Mouse (Mus musculus) heart, embryonic 11.5 days (tissue): ENCODE measurements around the gene Olfr420. TPM values are rescaled to one million over a fixed set of nuclear protein-coding genes. Genes with fewer than 3 reads are reported as not detected.
A peak's percentile ranks its signal among the peaks of the same experiment; 100 is the strongest.

Source experiments
- ATAC-seq: fragments of 200-750 bp; cut with Nextera tagmentation; replicated peaks from 2 replicates; pipeline ENCODE4 v1.8.0; 2017; ENCODE audit warnings: moderate library complexity; ENCODE audit not compliant: insufficient number of reproducible peaks, low FRiP score, low TSS enrichment
- H3K27ac ChIP-seq: fragments of 300-500 bp; sonication (generic); 2 replicates; pipeline ENCODE4 v1.5.1; 2014; ENCODE audit warnings: mild to moderate bottlenecking, low read depth, low read length
- H3K27me3 ChIP-seq: fragments of 300-500 bp; sonication (generic); 2 replicates; pipeline ENCODE4 v1.6.1; 2014; ENCODE audit warnings: mild to moderate bottlenecking, low read length, mixed read lengths; ENCODE audit not compliant: control insufficient read depth, insufficient read depth
- H3K36me3 ChIP-seq: fragments of 300-500 bp; sonication (generic); 2 replicates; pipeline ENCODE4 v1.6.1; 2014; ENCODE audit warnings: mild to moderate bottlenecking, low read length, moderate library complexity, mixed read lengths; ENCODE audit not compliant: control insufficient read depth, insufficient read depth
- H3K4me1 ChIP-seq: fragments of 300-500 bp; sonication (generic); 2 replicates; pipeline ENCODE4 v1.6.1; 2014; ENCODE audit warnings: low read length; ENCODE audit not compliant: control insufficient read depth, insufficient read depth
- H3K4me2 ChIP-seq: fragments of 300-500 bp; sonication (generic); 2 replicates; pipeline ENCODE4 v1.6.1; 2014; ENCODE audit warnings: mild to moderate bottlenecking, moderate library complexity
- H3K4me3 ChIP-seq: fragments of 300-500 bp; sonication (generic); 2 replicates; pipeline ENCODE4 v1.5.1; 2014; ENCODE audit warnings: low read depth, low read length
- H3K9ac ChIP-seq: fragments of 300-500 bp; sonication (generic); 2 replicates; pipeline ENCODE4 v1.6.1; 2014; ENCODE audit warnings: mild to moderate bottlenecking, low read depth, low read length, moderate library complexity
- H3K9me3 ChIP-seq: fragments of 300-500 bp; sonication (generic); replicated peaks from 2 replicates; pipeline ENCODE4 v1.6.1; 2016; ENCODE audit warnings: low read length; ENCODE audit not compliant: control insufficient read depth
- WGBS: fragments of 180-500 bp; shearing (Covaris S2); extraction: QIAGEN DNeasy Blood & Tissue Kit; methylation state at CpG from one replicate; pipeline ENCODE4 v1.1.7; 2014; ENCODE audit not compliant: insufficient replicate concordance; 5-methylcytosine and 5-hydroxymethylcytosine counted together
- polyA plus RNA-seq: library from polyadenylated mRNA; unstranded; fragments of >200 nt; fragmentation: Nextera tagmentation; extraction: Ambion mirVana; gene quantifications from 2 replicates; pipeline ENCODE4 v1.2.1, GENCODE M21; 2014

Olfr420 gene
- polyA plus RNA-seq, 1 experiment from 2014 or later = 0.36 TPM

DNA sequence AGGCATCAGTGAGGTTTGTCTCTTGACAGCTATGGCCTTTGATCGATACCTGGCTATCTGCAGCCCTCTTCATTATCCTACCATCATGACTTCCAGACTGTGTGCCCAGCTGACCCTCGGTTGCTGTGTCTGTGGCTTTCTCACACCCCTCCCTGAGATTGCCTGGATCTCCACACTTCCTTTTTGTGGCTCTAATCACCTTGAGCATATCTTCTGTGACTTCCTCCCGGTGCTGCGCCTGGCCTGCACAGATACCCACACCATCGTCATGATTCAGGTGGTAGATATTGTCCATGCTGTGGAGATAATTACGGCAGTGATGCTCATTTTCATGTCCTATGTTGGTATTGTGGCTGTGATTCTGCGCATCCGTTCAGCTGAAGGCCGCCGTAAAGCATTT lies 3.7 kb downstream of the Olfr420 start:
- Histone ChIP-seq H3K36me3 (no peaks in the 10 kb centered on the region), H3K27me3 (no peaks in the 10 kb centered on the region), H3K4me2 (no peak overlapping the region), H3K9ac (no peak overlapping the region), H3K27ac (no peak overlapping the region), H3K4me1 (no peaks in the 10 kb centered on the region), H3K4me3 (no peak overlapping the region), H3K9me3 (no peaks in the 10 kb centered on the region)
- WGBS = 82% methylated on average over 10 of the region's 10 CpGs
- no peak for ATAC-seq

DNA sequence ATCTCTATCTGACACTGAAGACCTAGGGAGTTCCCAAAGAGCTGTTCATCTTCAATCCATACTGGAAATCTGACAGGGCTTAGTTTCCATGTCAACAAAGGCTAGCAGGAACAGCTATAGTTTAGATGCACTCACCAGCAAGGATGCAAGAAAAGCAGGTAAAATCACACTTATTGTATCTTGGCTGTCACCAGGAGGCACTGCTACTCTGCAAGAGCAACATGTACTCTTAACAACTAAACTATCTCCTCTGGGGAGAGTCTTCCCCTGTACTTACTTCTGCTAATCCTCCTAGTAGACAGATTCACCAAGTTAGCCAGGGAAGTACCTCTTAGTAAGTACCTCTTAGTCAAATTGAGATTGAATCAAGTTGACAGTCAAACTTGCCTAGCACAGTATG lies 13.6 kb downstream of the Olfr420 start:
- no peak overlapping the region for H3K4me2 ChIP-seq
- H3K9me3 ChIP-seq = no peaks in the 10 kb centered on the region
- ATAC-seq = no peak
- no peak overlapping the region for H3K9ac ChIP-seq
- no peaks in the 10 kb centered on the region for H3K27me3 ChIP-seq
- H3K4me1 ChIP-seq = no peaks in the 10 kb centered on the region
- no peak overlapping the region for H3K4me3 ChIP-seq
- no peak overlapping the region for H3K27ac ChIP-seq
- no peaks in the 10 kb centered on the region for H3K36me3 ChIP-seq

DNA sequence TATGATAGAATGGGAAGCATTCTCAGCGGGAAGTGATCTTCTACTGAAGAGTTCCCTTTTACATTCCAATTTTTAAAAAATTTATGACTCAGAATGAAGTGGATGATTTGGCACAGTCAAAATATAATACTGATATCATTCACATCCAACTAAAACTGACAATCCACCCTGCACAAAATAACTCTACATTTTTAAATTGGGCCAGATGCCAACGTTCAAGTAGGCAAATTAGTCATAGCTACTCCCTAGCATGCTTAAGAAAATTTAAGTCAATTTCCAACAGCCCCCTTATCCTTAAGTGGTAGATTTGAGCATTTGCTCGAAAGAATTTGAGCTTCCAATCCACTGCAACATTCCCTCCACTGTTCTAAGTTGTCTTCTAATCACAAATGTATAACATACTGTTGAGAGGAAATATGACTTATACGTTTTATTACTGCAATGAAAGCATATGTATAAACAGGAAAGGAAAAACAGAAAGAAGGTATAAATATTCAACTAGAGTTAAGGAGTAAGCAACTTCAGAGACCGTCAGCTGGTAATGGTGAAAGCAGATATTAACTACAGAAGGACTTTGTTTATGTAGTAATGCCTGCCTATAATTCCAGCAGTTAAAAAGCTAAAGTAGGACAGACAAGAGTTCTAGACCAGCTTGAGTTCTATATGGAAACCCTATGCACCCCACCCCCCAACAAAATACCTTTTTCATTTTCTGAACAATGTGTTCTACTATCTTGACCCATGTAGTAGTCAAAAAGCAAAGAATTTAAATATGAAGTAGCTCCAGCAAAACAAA lies 15.5 kb downstream of the Olfr420 start:
- H3K4me2 ChIP-seq = peak overlapping the region; percentile 25; the same call in 1 of the 2 replicates
- ATAC-seq = no peak
- peak overlapping the region; percentile 70 for H3K27ac ChIP-seq
- no peak overlapping the region for H3K9ac ChIP-seq
- H3K4me3 ChIP-seq = no peak overlapping the region
- H3K4me1 ChIP-seq = no peaks in the 10 kb centered on the region
- H3K36me3 ChIP-seq = no peaks in the 10 kb centered on the region
- H3K9me3 ChIP-seq = no peaks in the 10 kb centered on the region
- H3K27me3 ChIP-seq = no peaks in the 10 kb centered on the region
- WGBS = 77% methylated on average over 5 of the region's 5 CpGs

DNA sequence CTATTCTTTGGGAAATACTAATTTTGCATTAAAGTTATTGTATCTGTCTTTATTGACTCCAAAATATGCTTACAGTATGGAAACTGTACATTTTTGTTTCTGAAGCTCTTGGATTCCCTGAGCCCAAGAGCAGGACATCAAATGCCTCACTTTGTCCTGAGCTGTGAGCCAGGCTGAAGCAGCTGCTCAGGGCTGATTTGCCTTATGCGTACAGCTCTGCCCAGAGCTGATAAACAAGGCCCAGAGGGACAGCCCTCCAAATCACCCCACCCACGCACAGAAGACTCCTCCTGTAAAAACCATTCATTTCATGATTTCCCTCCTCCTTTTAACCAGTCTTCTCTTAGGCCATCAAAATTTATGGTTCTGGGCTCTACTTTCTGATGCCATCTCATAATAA lies 16.1 kb downstream of the Olfr420 start:
- H3K36me3 ChIP-seq = no peaks in the 10 kb centered on the region
- H3K9ac ChIP-seq = no peak overlapping the region
- peak overlapping the region; percentile 43; the same call in 1 of the 2 replicates for H3K4me2 ChIP-seq
- whole genome bisulfite sequencing = 25% methylated on average over 2 of the region's 2 CpGs
- no peaks in the 10 kb centered on the region for H3K27me3 ChIP-seq
- no peaks in the 10 kb centered on the region for H3K4me1 ChIP-seq
- H3K27ac ChIP-seq = peak overlapping the region; percentile 84; the same call in 1 of the 2 replicates
- H3K9me3 ChIP-seq = no peaks in the 10 kb centered on the region
- peak overlapping the region; percentile 10; the same call in 1 of the 2 replicates for H3K4me3 ChIP-seq
- ATAC-seq = peak; percentile 93

GRCm38 (mm10) chr1:174172605-174173004 lies 17.2 kb downstream of the Olfr420 start, which contains the start of gene Spta1:
Spta1 (plus strand) TSS chr1:174172776.
- peak within 1 kb of the TSS; percentile 84 for H3K27ac ChIP-seq
- ATAC-seq = peak; percentile 83
- H3K36me3 ChIP-seq = no peaks in the 10 kb centered on the region
- peak within 1 kb of the TSS; percentile 36 for H3K4me3 ChIP-seq
- H3K4me1 ChIP-seq = no peaks in the 10 kb centered on the region
- H3K27me3 ChIP-seq = no peaks in the 10 kb centered on the region
- H3K9me3 ChIP-seq = no peaks in the 10 kb centered on the region
- WGBS = 17% methylated on average over 3 of the region's 3 CpGs
- 0 out of 2 replicates have a peak within 1 kb of the TSS, but pooled peaks have one; percentile 43 for H3K9ac ChIP-seq
- H3K4me2 ChIP-seq = peak within 1 kb of the TSS; percentile 43

DNA sequence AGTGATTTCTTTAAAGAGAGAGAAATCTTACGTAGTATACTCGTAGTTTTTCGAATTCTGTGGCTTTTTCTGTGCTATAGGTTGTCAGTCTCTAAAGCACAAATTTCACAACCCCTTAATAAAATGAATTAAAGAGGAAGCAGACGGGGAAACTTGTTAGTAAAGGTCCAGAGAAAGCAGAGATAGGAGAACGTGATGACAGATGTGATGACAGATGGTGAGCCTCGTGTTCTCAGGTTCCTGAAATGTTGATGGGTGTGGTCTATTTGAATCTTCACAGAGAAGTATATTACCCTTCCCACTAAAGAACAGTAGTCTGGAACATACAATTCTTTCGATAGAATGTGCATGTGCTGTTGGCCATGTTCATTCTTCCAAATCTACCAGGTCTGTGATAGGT lies 49.3 kb downstream of the Olfr420 start:
- Histone ChIP-seq H3K9ac (no peak overlapping the region), H3K27me3 (no peaks in the 10 kb centered on the region), H3K4me1 (no peaks in the 10 kb centered on the region), H3K4me2 (no peak overlapping the region), H3K4me3 (no peak overlapping the region), H3K9me3 (no peaks in the 10 kb centered on the region), H3K27ac (no peak overlapping the region), H3K36me3 (no peaks in the 10 kb centered on the region)
- ATAC-seq = no peak
- WGBS = 66% methylated on average over 7 of the region's 7 CpGs

Other genes with a start within 250 kb of the Olfr420 start
- 3.1 TPM in 2 replicates for gene Ifi211, start 242.6 kb upstream of the Olfr420 start, polyA plus RNA-seq
- 2.7 and 3.7 TPM in 2 replicates for gene Mndal, start 213.1 kb upstream of the Olfr420 start, polyA plus RNA-seq
- gene Ifi203, start 213.0 kb upstream of the Olfr420 start, polyA plus RNA-seq = 0.31 TPM in 1 of 2 replicates, not detected in the other
- gene Ifi202b, start 172.9 kb upstream of the Olfr420 start, polyA plus RNA-seq = not detected in 2 replicates
- gene Ifi205, start 123.8 kb upstream of the Olfr420 start, polyA plus RNA-seq = 2.4 and 3.1 TPM in 2 replicates
- gene Olfr433, start 114.9 kb upstream of the Olfr420 start, polyA plus RNA-seq = 0.08 TPM in 1 of 2 replicates, not detected in the other
- not detected in 2 replicates for gene Olfr432, start 106.4 kb upstream of the Olfr420 start, polyA plus RNA-seq
- gene Olfr430, start 89.0 kb upstream of the Olfr420 start, polyA plus RNA-seq = not detected in 2 replicates
- gene Olfr429, start 71.3 kb upstream of the Olfr420 start, polyA plus RNA-seq = not detected in 2 replicates
- not detected in 2 replicates for gene Olfr427, start 58.7 kb upstream of the Olfr420 start, polyA plus RNA-seq
- not detected in 2 replicates for gene Olfr231, start 34.5 kb upstream of the Olfr420 start, polyA plus RNA-seq
- not detected in 2 replicates for gene Olfr424, start 24.1 kb upstream of the Olfr420 start, polyA plus RNA-seq
- gene Spta1, start 17.1 kb downstream of the Olfr420 start, polyA plus RNA-seq = 9.3 and 11.2 TPM in 2 replicates
- 0.18 TPM in 1 of 2 replicates, not detected in the other for gene Olfr419, start 96.4 kb downstream of the Olfr420 start, polyA plus RNA-seq
- gene Mptx1, start 174.9 kb downstream of the Olfr420 start, polyA plus RNA-seq = not detected in 2 replicates
- gene Olfr417, start 209.5 kb downstream of the Olfr420 start, polyA plus RNA-seq = not detected in 2 replicates
- gene Olfr248, start 235.4 kb downstream of the Olfr420 start, polyA plus RNA-seq = not detected in 2 replicates